Mouse (Mus musculus): ENCODE results near the gene Wipi2.

DNA sequence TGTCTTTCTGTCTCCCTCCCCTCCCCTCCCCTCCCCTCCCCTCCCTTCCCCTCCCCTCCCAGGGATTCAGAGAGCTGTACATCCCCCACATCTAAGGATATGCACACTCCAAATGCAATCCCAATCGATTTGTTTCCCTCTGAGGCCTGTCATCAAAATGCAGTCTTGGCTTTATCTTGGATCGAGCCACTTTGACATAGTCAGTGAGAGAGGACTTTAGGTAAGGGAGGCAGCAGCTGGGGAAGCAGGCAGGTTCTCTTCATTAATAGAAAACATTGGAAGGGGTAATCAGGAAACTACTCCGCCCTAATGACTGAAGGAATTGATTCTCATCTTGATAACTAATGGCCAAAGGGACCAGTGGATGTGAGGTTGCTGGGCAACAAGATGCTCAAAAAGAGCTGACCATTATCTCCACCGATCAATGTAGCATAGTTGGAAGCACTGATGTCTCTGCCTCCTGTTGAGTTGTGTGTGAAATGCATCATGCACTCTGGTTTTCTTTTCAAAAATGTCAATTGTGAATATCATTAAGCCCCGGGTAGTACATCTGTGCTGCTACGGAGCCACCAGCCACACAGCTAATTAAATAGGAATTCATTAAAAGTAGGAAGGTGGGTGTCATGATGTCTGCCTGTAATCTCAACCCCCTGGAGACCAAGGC, 36.4 kb upstream of the Wipi2 start:
- TF ChIP-seq GATA1 (IDR thresholded peaks at IDR 0.05; ENCODE audit: borderline replicate concordance, low read length) (no peak), CTCF (IDR thresholded peaks at IDR 0.05; ENCODE audit: low read depth, low read length) (no peak), POLR2AphosphoS5 (IDR thresholded peaks at IDR 0.05; ENCODE audit: insufficient replicate concordance, low read depth, low read length) (no peak), TAL1 (conservative IDR thresholded peaks at IDR 0.05; ENCODE audit: low read depth, low read length) (no peak), GATA2 (IDR thresholded peaks at IDR 0.05; ENCODE audit: borderline replicate concordance, low read depth, low read length) (no peak)
